Mouse (Mus musculus) embryonic facial prominence, embryonic 10.5 days (tissue): Measurements from ENCODE around the gene Strn4. TPM values are rescaled to one million over a fixed set of nuclear protein-coding genes. Genes with fewer than 3 reads are reported as not detected.

Experiments
- DNase-seq: peaks from one replicate; pipeline ENCODE4 v3.0.0-alpha.2; 2017; ENCODE audit warnings: low spot score
- H3K27ac ChIP-seq: fragments of 300-500 bp; sonication (generic); replicated peaks from 2 replicates; pipeline ENCODE4 v1.5.1; 2016; ENCODE audit warnings: mild to moderate bottlenecking
- H3K27me3 ChIP-seq: fragments of 300-500 bp; sonication (generic); replicated peaks from 2 replicates; pipeline ENCODE4 v1.6.1; 2016; ENCODE audit warnings: low read depth, mild to moderate bottlenecking; ENCODE audit not compliant: poor library complexity, severe bottlenecking
- H3K36me3 ChIP-seq: fragments of 300-500 bp; sonication (generic); replicated peaks from 2 replicates; pipeline ENCODE4 v1.6.1; 2016; ENCODE audit warnings: mild to moderate bottlenecking, moderate library complexity
- H3K4me1 ChIP-seq: fragments of 300-500 bp; sonication (generic); 2 replicates; pipeline ENCODE4 v1.6.1; 2016
- H3K4me3 ChIP-seq: fragments of 300-500 bp; sonication (generic); 2 replicates; pipeline ENCODE4 v1.5.1; 2016; ENCODE audit warnings: mild to moderate bottlenecking, moderate library complexity
- H3K9me3 ChIP-seq: fragments of 300-500 bp; sonication (generic); 2 replicates; pipeline ENCODE4 v1.6.1; 2016; ENCODE audit warnings: mild to moderate bottlenecking
- WGBS: fragments of 180-500 bp; shearing (Covaris S2); methylation state at CpG from one replicate; pipeline ENCODE4 v1.1.7; 2016; 5-methylcytosine and 5-hydroxymethylcytosine counted together
- polyA plus RNA-seq: library from polyadenylated mRNA; unstranded; fragments of >200 nt; fragmentation: Nextera tagmentation; extraction: Ambion mirVana; gene quantifications from 2 replicates; pipeline ENCODE4 v1.2.1, GENCODE M21; 2016

The Strn4 gene
- polyA plus RNA-seq, 1 experiment from 2014 or later, result 131 TPM

DNA sequence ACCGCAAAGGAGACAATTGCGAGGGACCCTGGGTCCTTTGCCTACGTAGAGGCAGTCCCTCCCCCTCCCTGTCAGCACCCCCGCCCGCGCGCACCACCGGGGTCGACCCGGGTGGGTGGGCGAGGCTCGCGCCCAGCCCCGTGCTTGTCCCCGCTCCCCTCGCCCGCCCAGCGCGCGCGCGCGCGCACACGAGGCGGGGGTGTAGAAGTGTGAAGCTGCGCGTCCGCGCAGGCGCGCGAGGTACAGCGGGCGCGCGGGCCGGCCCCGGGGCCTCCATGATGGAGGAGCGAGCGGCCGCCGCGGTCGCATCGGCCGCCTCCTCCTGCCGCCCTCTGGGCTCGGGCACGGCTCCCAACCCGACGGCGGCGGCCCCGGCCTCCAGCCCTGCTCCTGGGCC, 387 bp downstream of the Strn4 start:
- under 1% methylated on average over 55 of the region's 55 CpGs for WGBS
- H3K4me1 ChIP-seq, result peaks cover 74% of the 10 kb centered on the region

DNA sequence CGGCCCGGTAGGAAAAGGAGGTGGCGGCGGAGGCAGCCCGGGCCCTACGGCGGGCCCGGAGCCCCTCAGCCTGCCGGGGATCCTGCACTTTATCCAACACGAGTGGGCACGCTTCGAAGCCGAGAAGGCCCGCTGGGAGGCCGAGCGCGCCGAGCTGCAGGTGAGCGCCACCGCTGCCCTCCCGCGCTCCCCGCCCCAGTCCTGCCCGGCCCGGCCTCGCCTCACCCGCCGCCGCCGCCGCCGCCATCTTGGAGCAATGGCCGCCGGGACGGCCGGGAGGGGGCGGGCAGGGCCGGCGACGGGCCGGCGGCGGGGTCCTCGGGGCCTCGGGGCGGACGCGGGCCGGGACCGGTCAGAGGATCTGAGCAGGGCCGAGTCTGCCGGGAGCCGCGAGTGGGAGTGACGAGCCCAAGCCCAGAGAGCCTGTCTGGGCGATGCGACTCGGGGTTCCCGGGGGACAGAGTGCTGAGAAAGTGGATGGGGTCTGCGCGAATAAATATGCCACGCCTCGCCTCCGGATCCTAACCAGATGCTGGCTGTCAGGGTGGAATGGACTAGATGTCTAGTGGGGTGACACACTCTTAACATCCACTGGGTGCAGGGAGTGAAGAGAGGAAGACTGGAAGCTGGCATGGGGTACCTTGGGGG, 910 bp downstream of the Strn4 start, which contains the start of gene Fkrp:
Gene Fkrp, minus strand, starts transcription at position 258 of the 648 bp plus-strand sequence.
- Histone ChIP-seq H3K27ac (peak within 1 kb of the TSS; percentile 97), H3K4me1 (peaks cover 74% of the 10 kb centered on the region), H3K27me3 (peaks cover 21% of the 10 kb centered on the region), H3K36me3 (peaks cover 28% of the 10 kb centered on the region), H3K9me3 (no peaks in the 10 kb centered on the region), H3K4me3 (peak within 1 kb of the TSS; percentile 79)
- DNase-seq, result peak; percentile 77
- under 1% methylated on average over 64 of the region's 64 CpGs for WGBS

More for the DNA sequence above, 387 bp downstream of the Strn4 start:
- Histone ChIP-seq H3K4me3 (peak overlapping the region; percentile 79), H3K36me3 (peaks cover 28% of the 10 kb centered on the region), H3K9me3 (no peaks in the 10 kb centered on the region), H3K27ac (peak overlapping the region; percentile 97), H3K27me3 (peaks cover 26% of the 10 kb centered on the region)
- peak; percentile 92 for DNase-seq

GRCm38 (mm10) chr7:16817693-16818092, 2.0 kb downstream of the Strn4 start:
- Histone ChIP-seq H3K4me3 (peak overlapping the region; percentile 79), H3K27me3 (peaks cover 10% of the 10 kb centered on the region), H3K4me1 (peaks cover 75% of the 10 kb centered on the region), H3K36me3 (peaks cover 37% of the 10 kb centered on the region), H3K9me3 (no peaks in the 10 kb centered on the region), H3K27ac (peak overlapping the region; percentile 97; the same call in 1 of the 2 replicates)
- WGBS, result 65% methylated on average over 3 of the region's 3 CpGs
- no peak for DNase-seq

DNA sequence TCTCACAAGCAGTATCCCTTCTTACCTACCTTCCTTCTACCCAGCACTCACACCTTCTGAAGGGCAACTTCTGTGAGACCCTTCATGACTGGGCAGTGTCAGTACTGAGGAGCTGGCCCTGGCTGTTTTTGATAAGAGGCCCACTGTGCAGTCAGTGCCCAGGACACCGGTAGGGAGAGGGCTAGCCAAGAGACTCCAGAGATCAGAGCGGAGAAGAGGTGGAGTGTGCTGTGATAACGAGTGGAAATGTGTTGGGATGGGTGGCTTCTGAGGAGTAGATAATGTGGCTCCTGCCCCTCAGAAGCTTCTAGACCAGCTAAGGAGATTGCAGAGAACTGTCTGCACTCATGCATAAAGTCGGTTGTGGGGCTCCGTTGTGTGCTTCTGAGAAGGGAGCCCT, 4.1 kb downstream of the Strn4 start:
- H3K27me3 ChIP-seq, result no peaks in the 10 kb centered on the region
- DNase-seq, result no peak
- H3K4me1 ChIP-seq, result peaks cover 73% of the 10 kb centered on the region
- peaks cover 39% of the 10 kb centered on the region for H3K36me3 ChIP-seq
- WGBS, result 78% methylated on average over 5 of the region's 5 CpGs
- no peak overlapping the region for H3K27ac ChIP-seq
- no peak overlapping the region for H3K4me3 ChIP-seq
- H3K9me3 ChIP-seq, result no peaks in the 10 kb centered on the region

DNA sequence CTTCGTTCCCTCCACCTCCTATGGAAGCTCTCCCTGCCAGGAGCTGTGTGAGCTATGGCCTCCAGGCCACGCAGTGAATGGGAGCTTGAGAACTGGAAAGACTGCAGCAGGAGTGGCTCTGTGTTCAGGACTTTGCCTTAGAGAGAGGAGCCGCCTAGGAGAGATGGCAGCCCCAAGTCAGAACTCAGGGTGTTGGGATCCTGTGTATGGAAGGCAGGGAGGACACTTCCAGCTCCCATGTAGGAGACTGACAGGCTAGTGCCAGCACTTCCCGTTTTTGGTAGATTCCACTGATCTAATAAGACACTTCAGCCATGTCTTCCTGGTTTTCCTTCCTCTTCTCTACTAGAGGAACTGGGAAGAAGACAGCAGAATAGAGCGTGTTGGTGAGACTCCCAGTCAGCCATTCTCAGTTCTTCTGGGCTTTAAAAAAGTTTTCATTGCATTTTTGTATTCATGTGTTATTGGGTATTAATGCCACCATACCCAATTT, 4.6 kb downstream of the Strn4 start:
- H3K4me1 ChIP-seq, result peaks cover 67% of the 10 kb centered on the region
- 0 out of 2 replicates have a peak overlapping the region, but pooled peaks have one; percentile 35 for H3K27ac ChIP-seq
- 66% methylated on average over 5 of the region's 5 CpGs for WGBS
- H3K36me3 ChIP-seq, result peaks cover 44% of the 10 kb centered on the region
- no peaks in the 10 kb centered on the region for H3K27me3 ChIP-seq
- peak overlapping the region; percentile 22; the same call in 1 of the 2 replicates for H3K4me3 ChIP-seq
- DNase-seq, result no peak
- no peaks in the 10 kb centered on the region for H3K9me3 ChIP-seq

DNA sequence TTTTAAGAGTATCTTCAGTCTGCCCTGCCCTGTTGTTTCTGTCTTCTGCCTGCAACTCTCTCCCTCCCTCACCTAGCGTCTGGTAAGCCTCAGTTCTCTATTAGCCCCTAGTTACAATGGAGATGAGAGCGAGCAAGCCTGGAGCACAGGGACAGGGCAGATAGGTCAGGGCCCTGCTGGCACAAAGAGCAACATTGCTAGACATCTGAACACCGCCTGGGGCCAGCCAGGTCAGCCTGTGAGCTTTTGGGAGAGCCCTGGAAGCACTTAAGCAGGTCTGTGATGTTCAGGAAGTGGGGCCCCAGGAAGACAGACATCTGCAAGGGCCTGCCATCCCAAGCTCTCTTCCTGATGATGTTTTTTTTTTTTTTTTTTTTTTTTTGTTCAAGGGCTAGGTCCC, 5.4 kb downstream of the Strn4 start:
- Histone ChIP-seq H3K27ac (peak overlapping the region; percentile 55), H3K9me3 (no peaks in the 10 kb centered on the region), H3K36me3 (peaks cover 52% of the 10 kb centered on the region), H3K4me3 (peak overlapping the region; percentile 8; the same call in 1 of the 2 replicates), H3K27me3 (no peaks in the 10 kb centered on the region), H3K4me1 (peaks cover 61% of the 10 kb centered on the region)
- DNase-seq, result peak; percentile 67
- 14% methylated on average over 3 of the region's 3 CpGs for WGBS

DNA sequence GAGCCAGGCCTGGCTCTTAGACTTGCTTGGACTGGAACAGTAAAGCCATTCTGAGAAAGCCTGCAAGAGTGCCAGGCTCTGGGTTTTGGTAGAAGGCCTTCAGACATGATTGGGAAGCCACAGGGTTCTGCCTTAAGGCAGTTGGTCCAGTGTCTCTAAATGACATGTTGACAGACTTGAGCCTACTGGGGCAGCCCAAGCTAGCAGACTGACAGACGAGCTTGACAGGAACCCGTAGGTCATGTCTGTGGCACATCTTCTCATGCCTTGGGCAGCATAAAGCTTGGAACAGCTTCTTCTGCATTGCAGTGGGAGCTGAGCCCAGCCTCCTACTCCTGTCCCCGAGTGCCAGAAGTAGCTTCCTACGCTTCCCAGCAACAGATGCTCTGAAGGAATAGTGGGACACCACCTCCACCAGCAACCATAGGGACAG, 6.0 kb downstream of the Strn4 start:
- no peak for DNase-seq
- H3K27me3 ChIP-seq, result no peaks in the 10 kb centered on the region
- 52% methylated on average over 4 of the region's 4 CpGs for WGBS
- H3K36me3 ChIP-seq, result peaks cover 58% of the 10 kb centered on the region
- no peaks in the 10 kb centered on the region for H3K9me3 ChIP-seq
- H3K4me1 ChIP-seq, result peaks cover 66% of the 10 kb centered on the region
- H3K27ac ChIP-seq, result peak overlapping the region; percentile 55; the same call in 1 of the 2 replicates
- H3K4me3 ChIP-seq, result no peak overlapping the region; the same call in 1 of the 2 replicates

GRCm38 (mm10) chr7:16823734-16824133, 8.0 kb downstream of the Strn4 start:
- H3K36me3 ChIP-seq, result peaks cover 77% of the 10 kb centered on the region
- H3K27me3 ChIP-seq, result no peaks in the 10 kb centered on the region
- no peak overlapping the region for H3K4me3 ChIP-seq
- H3K27ac ChIP-seq, result no peak overlapping the region
- H3K4me1 ChIP-seq, result peaks cover 49% of the 10 kb centered on the region
- no peak for DNase-seq
- WGBS, result 79% methylated on average over 5 of the region's 5 CpGs
- H3K9me3 ChIP-seq, result no peaks in the 10 kb centered on the region

DNA sequence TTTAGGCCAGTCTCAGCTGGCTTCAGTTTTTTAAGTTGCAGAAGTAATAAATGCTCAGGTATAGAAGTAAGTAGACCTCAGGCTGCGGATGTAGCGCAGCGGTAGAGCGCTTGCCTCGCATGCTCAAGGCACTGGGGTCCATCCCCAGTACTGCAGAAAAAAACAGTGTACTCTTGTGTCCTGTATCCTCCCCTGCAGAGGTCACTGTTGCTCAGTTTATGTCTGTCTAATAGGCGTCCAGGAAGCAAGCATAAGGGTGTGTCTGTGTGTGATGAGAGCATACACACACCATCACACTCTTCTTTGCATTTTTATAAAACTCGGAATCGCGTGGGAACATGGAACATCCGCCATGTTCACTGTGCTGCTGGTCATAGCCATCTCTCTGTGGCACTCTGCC, 10.1 kb downstream of the Strn4 start:
- peaks cover 29% of the 10 kb centered on the region for H3K4me1 ChIP-seq
- WGBS, result 85% methylated on average over 10 of the region's 10 CpGs

DNA sequence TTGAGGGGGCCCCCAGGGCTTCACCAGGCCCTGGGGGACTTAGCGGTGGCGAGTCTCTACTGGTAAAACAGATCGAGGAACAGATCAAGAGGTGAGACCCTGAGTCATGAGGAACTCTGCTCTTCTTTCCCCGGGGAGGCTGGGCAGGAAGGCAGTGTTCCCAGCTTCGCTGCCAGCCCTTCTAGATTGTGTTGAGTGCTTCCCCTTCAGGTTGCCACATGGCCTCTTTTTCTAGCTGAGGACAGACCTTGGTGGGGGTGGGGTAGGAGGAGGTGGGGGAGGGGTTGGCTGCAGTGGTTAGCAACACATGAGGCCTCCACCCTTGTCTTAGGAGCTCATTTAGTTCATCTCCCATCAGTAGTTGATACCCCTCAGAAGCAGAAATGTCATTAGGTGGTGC, 10.9 kb downstream of the Strn4 start:
- Histone ChIP-seq H3K9me3 (no peaks in the 10 kb centered on the region), H3K4me3 (no peak overlapping the region), H3K27ac (no peak overlapping the region), H3K4me1 (peaks cover 21% of the 10 kb centered on the region), H3K27me3 (no peaks in the 10 kb centered on the region), H3K36me3 (peaks cover 100% of the 10 kb centered on the region)
- no peak for DNase-seq
- 76% methylated on average over 5 of the region's 5 CpGs for WGBS

More for the DNA sequence above, 10.1 kb downstream of the Strn4 start:
- Histone ChIP-seq H3K27me3 (no peaks in the 10 kb centered on the region), H3K4me3 (no peak overlapping the region), H3K36me3 (peaks cover 92% of the 10 kb centered on the region), H3K9me3 (no peaks in the 10 kb centered on the region), H3K27ac (no peak overlapping the region)
- no peak for DNase-seq

DNA sequence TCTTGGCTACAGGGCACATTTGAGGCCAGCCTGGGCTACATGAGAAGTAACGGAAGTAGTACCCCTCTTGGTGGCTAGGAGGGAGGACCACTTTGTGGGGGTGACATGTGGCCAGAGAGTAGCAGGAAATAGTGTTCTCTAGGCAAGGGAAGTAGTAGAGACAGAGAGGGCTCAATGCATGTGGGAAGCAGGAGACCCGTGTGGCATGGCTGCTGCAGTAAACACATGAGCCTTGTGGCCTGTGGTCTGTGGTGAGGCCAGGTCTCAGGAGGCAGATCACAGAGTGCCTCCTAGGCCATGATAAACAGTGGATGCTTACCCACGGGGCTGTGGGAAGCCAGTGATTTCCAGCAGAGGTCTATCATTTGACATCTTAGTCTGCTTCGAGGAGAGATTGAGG, 11.6 kb downstream of the Strn4 start:
- peaks cover 100% of the 10 kb centered on the region for H3K36me3 ChIP-seq

DNA sequence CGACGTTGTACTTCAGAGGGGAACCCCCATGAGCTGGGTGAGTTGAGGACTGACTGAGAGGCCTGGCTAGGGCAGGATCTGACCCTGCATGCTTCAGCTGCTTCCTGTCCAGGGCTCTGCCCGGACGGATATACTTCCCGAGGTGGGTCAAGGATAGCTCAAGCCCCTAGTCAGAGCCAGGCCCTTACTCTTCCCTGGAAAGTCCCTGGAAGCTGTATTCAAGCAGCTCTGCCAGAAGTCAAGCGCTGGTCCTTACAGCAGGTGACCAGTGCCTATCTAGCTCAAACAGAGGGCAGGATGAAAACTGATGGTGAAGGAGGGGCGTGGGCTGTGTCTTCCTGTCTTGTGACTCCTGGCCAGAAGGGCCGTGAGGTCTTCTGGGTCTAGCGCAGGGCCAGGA, 14.8 kb downstream of the Strn4 start:
- Histone ChIP-seq H3K4me3 (no peak overlapping the region), H3K27ac (no peak overlapping the region), H3K27me3 (no peaks in the 10 kb centered on the region), H3K4me1 (peaks cover 9% of the 10 kb centered on the region), H3K9me3 (no peaks in the 10 kb centered on the region), H3K36me3 (peaks cover 100% of the 10 kb centered on the region)
- no peak for DNase-seq
- 87% methylated on average over 9 of the region's 9 CpGs for WGBS

More for the DNA sequence above, 11.6 kb downstream of the Strn4 start:
- no peak for DNase-seq
- Histone ChIP-seq H3K27ac (no peak overlapping the region), H3K9me3 (no peaks in the 10 kb centered on the region), H3K4me3 (no peak overlapping the region), H3K27me3 (no peaks in the 10 kb centered on the region), H3K4me1 (peaks cover 16% of the 10 kb centered on the region)
- 85% methylated on average over 4 of the region's 4 CpGs for WGBS
